Mouse (Mus musculus): ENCODE measurements at regions not wholly inside any gene's neighbourhood (a gene's known extent, or its start where the extent isn't known, plus 50 kb on each side); places are given as distances from the start of the nearest gene placed in this dataset.

GRCm38 (mm10) chr16:93263141-93263815 lies 340.6 kb downstream of the Setd4 start:
- Histone ChIP-seq H3K27ac (no peak overlapping the region), H3K4me1 (replicated peaks) (no peaks in the 10 kb centered on the region; the same call in 1 of the 2 replicates), H3K36me3 (no peaks in the 10 kb centered on the region), H3K4me3 (no peak overlapping the region), H3K27me3 (ENCODE audit: insufficient read depth, poor library complexity, severe bottlenecking) (no peaks in the 10 kb centered on the region), H3K9me3 (no peaks in the 10 kb centered on the region)
- WGBS, result 88% methylated on average over 8 of the region's 8 CpGs
- DNase-seq (ENCODE audit: low spot score), result no peak

GRCm38 (mm10) chr16:93246825-93247224 lies 357.0 kb downstream of the Setd4 start:
- Histone ChIP-seq H3K27me3 (ENCODE audit: insufficient read depth, poor library complexity, severe bottlenecking) (peaks cover 38% of the 10 kb centered on the region), H3K27ac (no peak overlapping the region), H3K36me3 (no peaks in the 10 kb centered on the region), H3K4me1 (replicated peaks) (peaks cover 12% of the 10 kb centered on the region), H3K9me3 (no peaks in the 10 kb centered on the region), H3K4me3 (no peak overlapping the region)
- DNase-seq (ENCODE audit: low spot score), result peak; percentile 56
- WGBS, result 12% methylated on average over 7 of the region's 7 CpGs

GRCm38 (mm10) chr16:93245738-93246137 lies 358.1 kb downstream of the Setd4 start:
- H3K36me3 ChIP-seq, result no peaks in the 10 kb centered on the region
- H3K4me1 ChIP-seq (replicated peaks), result peaks cover 12% of the 10 kb centered on the region
- no peaks in the 10 kb centered on the region for H3K9me3 ChIP-seq
- H3K27me3 ChIP-seq (ENCODE audit: insufficient read depth, poor library complexity, severe bottlenecking), result peaks cover 38% of the 10 kb centered on the region
- DNase-seq (ENCODE audit: low spot score), result no peak
- WGBS, result 87% methylated on average over 6 of the region's 6 CpGs
- H3K27ac ChIP-seq, result no peak overlapping the region
- no peak overlapping the region for H3K4me3 ChIP-seq

- H3K9me3 ChIP-seq, result no peaks in the 10 kb centered on the region
- H3K27me3 ChIP-seq (ENCODE audit: insufficient read depth, poor library complexity, severe bottlenecking), result no peaks in the 10 kb centered on the region
- H3K4me3 ChIP-seq, result no peak overlapping the region
- H3K4me1 ChIP-seq (replicated peaks), result no peaks in the 10 kb centered on the region
- no peak for DNase-seq (ENCODE audit: low spot score)
- H3K36me3 ChIP-seq, result no peaks in the 10 kb centered on the region
- H3K27ac ChIP-seq, result no peak overlapping the region
- WGBS, result 89% methylated on average over 4 of the region's 4 CpGs
These were observed 365.0 kb downstream of the Setd4 start for GRCm38 (mm10) chr16:93238898-93239297.

- no peak overlapping the region for H3K27ac ChIP-seq
- H3K4me1 ChIP-seq (replicated peaks), result no peaks in the 10 kb centered on the region
- H3K36me3 ChIP-seq, result no peaks in the 10 kb centered on the region
- DNase-seq (ENCODE audit: low spot score), result no peak
- H3K4me3 ChIP-seq, result no peak overlapping the region
- no peaks in the 10 kb centered on the region for H3K27me3 ChIP-seq (ENCODE audit: insufficient read depth, poor library complexity, severe bottlenecking)
- H3K9me3 ChIP-seq, result no peaks in the 10 kb centered on the region
- WGBS, result 90% methylated on average over 4 of the region's 4 CpGs
These were observed 365.5 kb downstream of the Setd4 start for GRCm38 (mm10) chr16:93238326-93238725.

GRCm38 (mm10) chr16:93225644-93226043 lies 378.2 kb downstream of the Setd4 start:
- 86% methylated on average over 7 of the region's 7 CpGs for WGBS
- H3K4me1 ChIP-seq (replicated peaks), result no peaks in the 10 kb centered on the region
- H3K36me3 ChIP-seq, result no peaks in the 10 kb centered on the region
- H3K4me3 ChIP-seq, result no peak overlapping the region
- DNase-seq (ENCODE audit: low spot score), result no peak
- no peaks in the 10 kb centered on the region for H3K27me3 ChIP-seq (ENCODE audit: insufficient read depth, poor library complexity, severe bottlenecking)
- H3K27ac ChIP-seq, result no peak overlapping the region
- no peaks in the 10 kb centered on the region for H3K9me3 ChIP-seq

- WGBS, result 87% methylated on average over 2 of the region's 2 CpGs
- no peak for DNase-seq (ENCODE audit: low spot score)
- Histone ChIP-seq H3K27ac (no peak overlapping the region), H3K27me3 (ENCODE audit: insufficient read depth, poor library complexity, severe bottlenecking) (no peaks in the 10 kb centered on the region), H3K4me3 (no peak overlapping the region), H3K4me1 (replicated peaks) (no peaks in the 10 kb centered on the region), H3K36me3 (no peaks in the 10 kb centered on the region), H3K9me3 (no peaks in the 10 kb centered on the region)
These were observed 378.7 kb downstream of the Setd4 start for GRCm38 (mm10) chr16:93225196-93225595.

- Histone ChIP-seq H3K27ac (no peak overlapping the region), H3K27me3 (ENCODE audit: insufficient read depth, poor library complexity, severe bottlenecking) (no peaks in the 10 kb centered on the region), H3K4me3 (no peak overlapping the region), H3K9me3 (no peaks in the 10 kb centered on the region), H3K36me3 (no peaks in the 10 kb centered on the region), H3K4me1 (replicated peaks) (no peaks in the 10 kb centered on the region)
- DNase-seq (ENCODE audit: low spot score), result no peak
- whole genome bisulfite sequencing, result 93% methylated on average over 9 of the region's 9 CpGs
These were observed 384.1 kb downstream of the Setd4 start for GRCm38 (mm10) chr16:93219731-93220130.

GRCm38 (mm10) chr16:93218402-93218801 lies 385.5 kb downstream of the Setd4 start:
- 71% methylated on average over 10 of the region's 10 CpGs for WGBS
- no peak overlapping the region for H3K4me3 ChIP-seq
- H3K36me3 ChIP-seq, result no peaks in the 10 kb centered on the region
- H3K4me1 ChIP-seq (replicated peaks), result no peaks in the 10 kb centered on the region
- no peaks in the 10 kb centered on the region for H3K9me3 ChIP-seq
- DNase-seq (ENCODE audit: low spot score), result no peak
- no peaks in the 10 kb centered on the region for H3K27me3 ChIP-seq (ENCODE audit: insufficient read depth, poor library complexity, severe bottlenecking)
- no peak overlapping the region for H3K27ac ChIP-seq

GRCm38 (mm10) chr16:93217600-93218226 lies 386.1 kb downstream of the Setd4 start:
- 46% methylated on average over 12 of the region's 12 CpGs for WGBS
- no peak overlapping the region for H3K27ac ChIP-seq
- no peaks in the 10 kb centered on the region for H3K27me3 ChIP-seq (ENCODE audit: insufficient read depth, poor library complexity, severe bottlenecking)
- no peaks in the 10 kb centered on the region for H3K4me1 ChIP-seq (replicated peaks)
- H3K9me3 ChIP-seq, result no peaks in the 10 kb centered on the region
- H3K4me3 ChIP-seq, result no peak overlapping the region
- no peaks in the 10 kb centered on the region for H3K36me3 ChIP-seq
- DNase-seq (ENCODE audit: low spot score), result no peak

GRCm38 (mm10) chr16:93215630-93216029 lies 388.2 kb downstream of the Setd4 start:
- H3K27ac ChIP-seq, result no peak overlapping the region
- no peaks in the 10 kb centered on the region for H3K9me3 ChIP-seq
- 89% methylated on average over 4 of the region's 4 CpGs for WGBS
- H3K4me1 ChIP-seq (replicated peaks), result 0 out of 2 replicates have a peak, but pooled peaks cover 5% of the 10 kb centered on the region
- no peaks in the 10 kb centered on the region for H3K36me3 ChIP-seq
- DNase-seq (ENCODE audit: low spot score), result no peak
- no peaks in the 10 kb centered on the region for H3K27me3 ChIP-seq (ENCODE audit: insufficient read depth, poor library complexity, severe bottlenecking)
- H3K4me3 ChIP-seq, result no peak overlapping the region

- Histone ChIP-seq H3K9me3 (no peaks in the 10 kb centered on the region), H3K4me1 (replicated peaks) (0 out of 2 replicates have a peak, but pooled peaks cover 5% of the 10 kb centered on the region), H3K4me3 (no peak overlapping the region), H3K27me3 (ENCODE audit: insufficient read depth, poor library complexity, severe bottlenecking) (no peaks in the 10 kb centered on the region), H3K27ac (no peak overlapping the region), H3K36me3 (no peaks in the 10 kb centered on the region)
- DNase-seq (ENCODE audit: low spot score), result no peak
- 95% methylated on average over 6 of the region's 6 CpGs for WGBS
These were observed 387.7 kb upstream of the Runx1 start for GRCm38 (mm10) chr16:93213618-93214017.

- Histone ChIP-seq H3K4me3 (no peak overlapping the region), H3K4me1 (replicated peaks) (0 out of 2 replicates have a peak, but pooled peaks cover 9% of the 10 kb centered on the region), H3K36me3 (no peaks in the 10 kb centered on the region), H3K27me3 (ENCODE audit: insufficient read depth, poor library complexity, severe bottlenecking) (no peaks in the 10 kb centered on the region), H3K9me3 (no peaks in the 10 kb centered on the region), H3K27ac (no peak overlapping the region)
- DNase-seq (ENCODE audit: low spot score), result no peak
- WGBS, result 90% methylated on average over 3 of the region's 3 CpGs
These were observed 381.7 kb upstream of the Runx1 start for GRCm38 (mm10) chr16:93207675-93208074.

Measured in hindbrain, embryonic 10.5 days (tissue).